Mouse (Mus musculus) C2C12 (cell line): ENCODE results near the gene 1700029I15Rik. TPM values are rescaled to one million over a fixed set of nuclear protein-coding genes. Genes with fewer than 3 reads are reported as not detected.

Experiments used
- H3K27me3 ChIP-seq: one replicate; pipeline ENCODE4 v1.6.1; 2011; ENCODE audit not compliant: control insufficient read depth, insufficient read depth, insufficient read length
- H3K36me3 ChIP-seq: one replicate; pipeline ENCODE4 v1.6.1; 2011; ENCODE audit not compliant: control insufficient read depth, insufficient read depth
- H3K4me3 ChIP-seq: one replicate; pipeline ENCODE4 v1.5.1; 2011; ENCODE audit warnings: mild to moderate bottlenecking, control low read depth; ENCODE audit not compliant: poor library complexity, insufficient read depth, severe bottlenecking
- H3K79me2 ChIP-seq: one replicate; pipeline ENCODE4 v1.6.1; 2011; ENCODE audit not compliant: control insufficient read depth, insufficient read depth
- H3K79me3 ChIP-seq: one replicate; pipeline ENCODE4 v1.6.1; 2011; ENCODE audit warnings: low read depth, control low read depth
- H3ac ChIP-seq: one replicate; pipeline ENCODE3; 2011; ENCODE audit warnings: low read depth; ENCODE audit not compliant: control insufficient read depth, insufficient read length
- CEBPB ChIP-seq: IDR thresholded peaks from one replicate; pipeline ENCODE4 v1.6.1; 2011; ENCODE audit warnings: low read depth, mild to moderate bottlenecking, control low read depth, moderate library complexity
- CTCF ChIP-seq: IDR thresholded peaks from one replicate; pipeline ENCODE4 v1.5.1; 2011; ENCODE audit not compliant: control insufficient read depth, insufficient read depth, insufficient read length
- FOSL1 ChIP-seq: IDR thresholded peaks from one replicate; pipeline ENCODE4 v1.8.0; 2011; ENCODE audit warnings: mild to moderate bottlenecking, low read length; ENCODE audit not compliant: poor library complexity, insufficient read depth, severe bottlenecking
- MAX ChIP-seq: IDR thresholded peaks from one replicate; pipeline ENCODE4 v1.6.1; 2011; ENCODE audit warnings: mild to moderate bottlenecking, control low read depth
- MYOD1 ChIP-seq: IDR thresholded peaks from one replicate; pipeline ENCODE4 v1.6.1; 2011; ENCODE audit warnings: low read depth; ENCODE audit not compliant: control insufficient read depth, insufficient read length
- MYOG ChIP-seq: IDR thresholded peaks from one replicate; pipeline ENCODE4 v1.6.1; 2011; ENCODE audit not compliant: control insufficient read depth, insufficient read length; ENCODE audit errors: extremely low read depth
- USF1 ChIP-seq: IDR thresholded peaks from one replicate; pipeline ENCODE4 v1.6.1; 2011; ENCODE audit warnings: low read depth, mild to moderate bottlenecking, control low read depth, moderate library complexity
- polyA plus RNA-seq: library from polyadenylated mRNA; unstranded; fragments of >200 nt; fragmentation: generic; extraction: Trizol; gene quantifications from one replicate; pipeline ENCODE4 v1.2.1, GENCODE M21; 2012; ENCODE audit warnings: missing spikeins

Gene 1700029I15Rik
- polyA plus RNA-seq, 1 experiment: 0.73 TPM

GRCm38 (mm10) chr2:92382759-92383158, 421 bp downstream of the 1700029I15Rik start:
- H3K79me2 ChIP-seq: no peaks in the 10 kb centered on the region
- no peaks in the 10 kb centered on the region for H3K79me3 ChIP-seq
- H3K36me3 ChIP-seq: peaks cover 26% of the 10 kb centered on the region
- H3K4me3 ChIP-seq: no peak overlapping the region
- TF ChIP-seq USF1 (no peak), CTCF (no peak), MYOG (no peak), CEBPB (no peak), MYOD1 (no peak), MAX (no peak)
- no peaks in the 10 kb centered on the region for H3K27me3 ChIP-seq
- H3ac ChIP-seq: no peak overlapping the region

GRCm38 (mm10) chr2:92384101-92384500, 1.8 kb downstream of the 1700029I15Rik start:
- TF ChIP-seq MYOG (no peak), USF1 (no peak), FOSL1 (no peak), CEBPB (no peak), CTCF (no peak), MYOD1 (no peak), MAX (no peak)
- no peaks in the 10 kb centered on the region for H3K79me3 ChIP-seq
- no peak overlapping the region for H3K4me3 ChIP-seq
- H3ac ChIP-seq: no peak overlapping the region
- no peaks in the 10 kb centered on the region for H3K79me2 ChIP-seq
- peaks cover 15% of the 10 kb centered on the region for H3K36me3 ChIP-seq
- H3K27me3 ChIP-seq: no peaks in the 10 kb centered on the region

GRCm38 (mm10) chr2:92385113-92386051, 3.0 kb downstream of the 1700029I15Rik start:
- Histone ChIP-seq H3K36me3 (peaks cover 6% of the 10 kb centered on the region), H3K79me3 (no peaks in the 10 kb centered on the region), H3ac (no peak overlapping the region), H3K4me3 (no peak overlapping the region), H3K27me3 (no peaks in the 10 kb centered on the region), H3K79me2 (no peaks in the 10 kb centered on the region)
- TF ChIP-seq FOSL1 (no peak), USF1 (no peak)

GRCm38 (mm10) chr2:92386821-92387570, 4.7 kb downstream of the 1700029I15Rik start:
- H3K4me3 ChIP-seq: no peak overlapping the region
- no peaks in the 10 kb centered on the region for H3K79me3 ChIP-seq
- peaks cover 6% of the 10 kb centered on the region for H3K36me3 ChIP-seq
- TF ChIP-seq FOSL1: no peak
- TF ChIP-seq MYOG: no peak
- TF ChIP-seq CEBPB: no peak
- no peak for TF ChIP-seq MAX
- TF ChIP-seq MYOD1: no peak
- no peak for TF ChIP-seq USF1
- no peak for TF ChIP-seq CTCF
- H3ac ChIP-seq: no peak overlapping the region
- H3K27me3 ChIP-seq: no peaks in the 10 kb centered on the region
- H3K79me2 ChIP-seq: no peaks in the 10 kb centered on the region

- Histone ChIP-seq H3K4me3 (no peak overlapping the region), H3K79me3 (no peaks in the 10 kb centered on the region), H3K27me3 (peaks cover 2% of the 10 kb centered on the region), H3K36me3 (peaks cover 6% of the 10 kb centered on the region), H3ac (no peak overlapping the region), H3K79me2 (no peaks in the 10 kb centered on the region)
- TF ChIP-seq MYOG: no peak
- no peak for TF ChIP-seq USF1
- no peak for TF ChIP-seq MYOD1
- TF ChIP-seq CTCF: no peak
- no peak for TF ChIP-seq CEBPB
- no peak for TF ChIP-seq MAX
Observed at GRCm38 (mm10) chr2:92387646-92388045, 5.3 kb downstream of the 1700029I15Rik start.
